In the genomic region with DNA sequence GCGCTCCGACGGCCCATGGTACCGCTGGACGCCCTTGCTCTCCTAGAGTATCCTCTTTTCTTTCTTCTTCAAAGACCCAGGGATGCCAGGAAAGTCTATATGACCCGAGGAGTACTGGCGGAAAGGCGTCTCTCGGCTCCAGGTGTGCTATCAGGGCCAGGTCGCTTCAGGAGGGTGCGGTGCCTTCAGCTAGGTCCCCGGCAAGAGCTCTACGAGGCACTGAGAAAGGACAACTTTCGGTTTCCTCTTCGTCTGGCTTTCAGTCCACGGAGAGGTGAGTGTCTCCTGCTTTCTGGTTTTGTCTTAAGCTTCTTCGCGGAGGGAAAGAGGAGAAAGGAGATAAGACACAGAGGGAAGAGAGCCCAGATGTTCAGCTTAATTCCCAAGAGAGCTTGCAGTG, we compare ENCODE assay signal across 7 mouse cellular contexts. TPM values are rescaled to one million over a fixed set of nuclear protein-coding genes. Genes with fewer than 3 reads are reported as not detected.
DNase-seq lines count a peak whose midpoint lies in the region; TF ChIP-seq lines count a peak whose summit lies in the region.

No protein-coding gene starts in this region.

- H3K36me3 ChIP-seq in limb, embryonic 10.5 days, result no peaks in the 10 kb centered on the region

- no peak for TF ChIP-seq CTCF in embryonic fibroblast, embryonic 13.5 days (IDR thresholded peaks at IDR 0.05; ENCODE audit: borderline replicate concordance, insufficient read depth, low read length)
- no peak for TF ChIP-seq CTCF in olfactory bulb, adult 2 months (IDR thresholded peaks at IDR 0.05; ENCODE audit: insufficient read depth, low read depth, low read length)

- H3K9me3 ChIP-seq in limb, embryonic 10.5 days (replicated peaks), result no peaks in the 10 kb centered on the region

- TF ChIP-seq POLR2A in embryonic fibroblast, embryonic 13.5 days (IDR thresholded peaks at IDR 0.05; ENCODE audit: low read depth, low read length), result no peak
- TF ChIP-seq POLR2A in olfactory bulb, adult 2 months (IDR thresholded peaks at IDR 0.05; ENCODE audit: insufficient read depth, low read depth, low read length), result no peak

- under 1% methylated on average over 18 of the region's 18 CpGs for WGBS in limb, embryonic 10.5 days
- under 1% methylated on average over 18 of the region's 18 CpGs for WGBS in olfactory bulb, adult 2 months

- peak; percentile 21 for DNase-seq in right cerebral cortex, postnatal 25 days
- DNase-seq in right cerebral cortex, postnatal 10 days (ENCODE audit: low spot score in 2 of 2), result no peak
- no peak for DNase-seq in limb, embryonic 10.5 days (ENCODE audit: low spot score)
- DNase-seq in MN1 (ENCODE audit: low spot score), result no peak
- DNase-seq in T-cell, adult 2 months (ENCODE audit: low spot score), result no peak

- H3K27me3 ChIP-seq in limb, embryonic 10.5 days (ENCODE audit: low read depth, poor library complexity, severe bottlenecking), result peaks cover 92% of the 10 kb centered on the region

- peak overlapping the region; percentile 62 for H3K4me3 ChIP-seq in embryonic fibroblast, embryonic 13.5 days (ENCODE audit: insufficient read depth, low read length)
- peak overlapping the region; percentile 63 for H3K4me3 ChIP-seq in limb, embryonic 10.5 days
- H3K4me3 ChIP-seq in olfactory bulb, adult 2 months (ENCODE audit: insufficient read depth, low read depth, low read length), result peak overlapping the region; percentile 73

- H3K27ac ChIP-seq in embryonic fibroblast, embryonic 13.5 days (ENCODE audit: insufficient read depth, low read length), result no peak overlapping the region
- H3K27ac ChIP-seq in limb, embryonic 10.5 days, result 0 out of 2 replicates have a peak overlapping the region, but pooled peaks have one; percentile 19
- H3K27ac ChIP-seq in olfactory bulb, adult 2 months (ENCODE audit: insufficient read depth, low read depth, low read length), result peak overlapping the region; percentile 60

- peaks cover 3% of the 10 kb centered on the region; the same call in 1 of the 2 replicates for H3K4me1 ChIP-seq in embryonic fibroblast, embryonic 13.5 days (ENCODE audit: control insufficient read depth, insufficient read depth, low read length)
- peaks cover 43% of the 10 kb centered on the region for H3K4me1 ChIP-seq in limb, embryonic 10.5 days
- H3K4me1 ChIP-seq in olfactory bulb, adult 2 months (ENCODE audit: control insufficient read depth, insufficient read depth, low read length), result peaks cover 29% of the 10 kb centered on the region

RNA-seq across cellular contexts. Expression of gene Dll1, which starts 1.4 kb away (rescaled TPM):
- 0.40 and 0.97 TPM in 2 replicates for polyA plus RNA-seq in embryonic fibroblast, embryonic 13.5 days (2011; ENCODE audit: insufficient read length, low read depth, missing spikeins)
- 1.8 and 3.0 TPM in 2 replicates for polyA plus RNA-seq in limb, embryonic 10.5 days (2016; fragmentation: Nextera tagmentation; extraction: Ambion mirVana)
- polyA plus RNA-seq in olfactory bulb, adult 2 months (2012; ENCODE audit: insufficient read depth, insufficient read length, low replicate concordance, missing spikeins), result not detected in 2 replicates

RNA-seq across cellular contexts. Expression of gene Fam120b, which starts 20.8 kb away (rescaled TPM):
- 25.2 and 25.3 TPM in 2 replicates for polyA plus RNA-seq in embryonic fibroblast, embryonic 13.5 days (2011; ENCODE audit: insufficient read length, low read depth, missing spikeins)
- polyA plus RNA-seq in limb, embryonic 10.5 days (2016; fragmentation: Nextera tagmentation; extraction: Ambion mirVana), result 22.2 and 27.6 TPM in 2 replicates
- not detected in 2 replicates for polyA plus RNA-seq in olfactory bulb, adult 2 months (2012; ENCODE audit: insufficient read depth, insufficient read length, low replicate concordance, missing spikeins)
